Mouse (Mus musculus) frontal cortex, postnatal 10 days (tissue): ENCODE data around the gene Rimklb.
A peak's percentile ranks its signal among the peaks of the same experiment; 100 is the strongest.
"Not testable (repeated sequence)": the region's sequence is repeated elsewhere in the genome, so short reads cannot be mapped to it uniquely, and the experiment has no call there.

Source experiments
- DNase-seq, 2 experiments: peaks; one replicate each; pipeline ENCODE4 v3.0.0; 2022; ENCODE audit warnings: low spot score in 2 of 2, mixed read lengths in 1 of 2

Rimklb gene

DNA sequence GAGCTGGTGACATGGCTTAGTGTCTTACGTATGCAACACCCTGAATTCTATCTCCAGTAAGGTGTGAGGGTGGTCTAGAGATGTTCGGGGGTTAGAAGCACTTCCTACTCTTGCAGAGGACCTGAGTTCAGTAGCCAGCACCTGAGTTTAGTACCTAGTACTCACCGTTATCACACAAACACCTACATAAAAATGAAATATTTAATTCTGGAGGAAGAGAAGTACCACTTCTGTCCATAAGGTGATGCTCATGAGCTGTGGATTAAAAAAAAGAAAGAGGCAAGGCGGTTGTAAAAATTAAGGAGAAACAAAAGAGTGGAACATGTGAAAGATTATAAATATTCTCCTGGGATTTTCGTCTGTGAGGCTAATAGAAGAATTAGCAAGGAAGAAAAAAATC lies 2.1 kb downstream of the Rimklb start:
- no peak for DNase-seq

DNA sequence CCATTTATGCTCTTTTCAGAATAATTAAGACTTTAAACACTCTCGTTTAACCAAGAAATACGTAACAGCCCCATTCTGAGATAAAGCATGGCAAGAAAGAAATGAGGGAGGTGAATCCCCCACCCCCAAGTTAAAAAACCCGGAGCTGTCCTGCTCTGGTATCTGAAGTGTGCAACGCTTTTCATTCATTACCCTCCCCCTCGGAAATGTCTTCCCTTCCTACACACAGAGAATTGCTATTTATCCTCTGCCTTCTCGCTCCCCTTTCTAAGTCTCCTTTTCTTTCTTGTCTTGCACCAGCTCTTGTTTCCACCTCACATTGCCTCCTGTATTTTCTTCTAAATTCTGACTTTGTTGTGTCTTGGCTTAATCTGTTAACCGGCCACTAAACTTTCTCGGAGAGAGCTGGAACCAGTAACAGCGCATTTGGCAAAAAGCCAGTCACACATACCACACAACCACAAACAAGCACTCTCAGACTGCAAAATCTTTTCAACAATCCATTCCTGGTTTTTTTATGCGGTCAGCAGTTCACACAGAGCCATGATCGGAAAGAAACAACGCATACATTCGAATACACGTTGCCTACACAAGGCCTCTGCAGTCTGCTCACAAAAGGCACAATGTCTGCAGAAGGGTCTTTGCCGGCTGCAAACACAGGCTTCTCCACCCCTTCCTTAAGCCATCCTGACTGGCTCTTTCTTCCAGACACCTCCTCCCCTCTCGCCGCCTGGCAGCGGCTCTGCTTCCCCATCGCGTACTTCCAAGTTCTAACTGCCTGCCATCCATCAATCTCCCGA lies 3.3 kb downstream of the Rimklb start:
- DNase-seq = peak; percentile 22 to 30

- DNase-seq = no peak
Measured at GRCm38 (mm10) chr6:122493799-122494472, 4.6 kb downstream of the Rimklb start.

- DNase-seq = no peak
Measured at GRCm38 (mm10) chr6:122492479-122492878, 6.1 kb downstream of the Rimklb start.

- DNase-seq = peak; percentile 64 to 65
Measured at GRCm38 (mm10) chr6:122491557-122491956, 7.0 kb downstream of the Rimklb start.

DNA sequence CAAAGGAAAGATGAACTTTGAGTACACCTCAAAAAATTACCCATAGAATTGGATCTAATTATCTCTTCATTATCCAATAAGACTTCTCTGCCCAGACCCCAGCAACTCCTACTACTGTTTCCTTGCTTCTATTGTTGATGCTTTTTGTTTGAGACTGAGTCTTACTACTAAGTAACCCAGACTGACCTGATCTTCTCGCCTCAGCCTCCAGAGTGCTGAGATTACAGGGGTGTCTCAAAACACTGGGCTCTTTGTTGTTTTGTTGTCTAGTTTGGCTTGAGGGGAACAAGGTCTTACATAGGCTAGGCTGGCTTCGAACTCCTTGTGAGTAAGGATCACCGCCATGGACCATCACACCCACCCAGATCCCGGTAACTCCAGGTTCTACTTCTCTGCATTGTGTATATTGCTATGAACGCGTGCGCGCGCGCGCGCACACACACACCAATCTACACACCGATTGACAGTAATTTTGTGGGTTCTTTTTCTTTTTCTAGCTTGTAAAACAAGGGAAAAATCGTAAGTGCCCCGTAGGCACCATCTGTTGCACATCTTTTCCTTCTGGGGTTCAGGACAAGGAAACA lies 7.5 kb downstream of the Rimklb start:
- DNase-seq = no peak

GRCm38 (mm10) chr6:122486297-122487117 lies 12.1 kb downstream of the Rimklb start:
- DNase-seq = peak; percentile 57 to 73

DNA sequence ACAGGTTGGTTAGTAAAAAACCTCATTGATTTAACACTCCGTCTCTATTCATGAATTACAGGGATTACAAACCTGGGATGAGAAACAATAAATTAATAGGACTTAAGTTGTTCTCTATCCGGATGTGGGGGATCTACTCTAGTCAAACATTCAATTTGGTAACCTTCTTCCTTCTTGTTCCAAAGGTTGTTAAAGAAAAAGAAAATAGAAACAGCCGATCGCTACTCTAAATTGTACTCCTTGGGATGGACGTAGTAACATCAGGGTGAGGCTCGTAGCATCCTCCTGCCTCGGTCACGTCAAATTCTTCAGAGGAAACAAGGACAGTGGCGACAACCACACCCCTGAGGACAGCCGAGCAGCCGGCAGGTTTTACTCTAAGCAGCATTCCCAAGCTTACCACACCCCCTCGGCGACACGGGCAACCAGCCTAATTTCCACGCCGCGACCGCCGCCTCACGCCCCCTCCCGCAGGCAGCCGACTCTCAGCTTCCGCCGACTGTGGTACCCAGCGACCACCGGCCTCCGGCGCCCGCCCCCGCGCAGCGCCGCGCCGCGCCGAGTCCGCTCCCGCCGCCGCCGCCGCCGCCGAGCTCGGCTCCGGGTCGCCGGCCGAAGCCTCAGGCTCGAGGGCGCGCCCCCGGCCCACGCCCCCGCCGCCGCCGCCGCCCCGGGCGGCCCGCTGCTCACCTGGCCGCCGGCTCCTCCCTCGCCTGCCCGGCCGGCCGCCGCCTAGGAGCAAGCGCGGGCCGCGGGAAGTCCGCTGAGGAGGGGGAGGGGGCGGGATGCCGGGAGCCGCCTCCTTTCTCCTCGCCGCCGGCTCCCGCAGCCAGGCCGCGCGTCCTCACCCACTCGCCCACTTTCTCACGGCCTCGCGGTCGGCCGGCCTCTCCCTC lies 12.9 kb downstream of the Rimklb start:
- peak; percentile 53 to 57 for DNase-seq

GRCm38 (mm10) chr6:122478062-122478461 lies 20.5 kb downstream of the Rimklb start:
- DNase-seq = no peak

DNA sequence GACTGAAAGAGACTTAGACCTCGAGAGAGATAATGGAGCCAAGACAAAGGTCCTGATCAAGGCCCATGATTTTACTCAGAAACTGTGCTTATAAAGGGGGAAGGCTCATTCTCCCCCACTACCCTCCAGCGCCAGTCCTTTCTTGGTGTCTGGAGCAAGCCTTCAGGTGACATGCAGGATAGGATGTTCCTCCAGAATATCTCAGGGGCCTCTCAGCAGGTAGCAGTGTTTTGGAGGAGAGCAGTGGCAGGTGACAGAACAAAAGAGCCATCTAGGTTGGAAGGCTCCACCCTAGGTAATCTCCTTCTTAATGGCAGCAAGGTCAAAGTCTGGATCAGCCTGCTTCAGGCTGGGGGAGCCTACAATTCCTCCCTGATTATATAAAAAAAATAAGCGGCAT lies 27.1 kb downstream of the Rimklb start:
- not testable (repeated sequence) for DNase-seq

DNA sequence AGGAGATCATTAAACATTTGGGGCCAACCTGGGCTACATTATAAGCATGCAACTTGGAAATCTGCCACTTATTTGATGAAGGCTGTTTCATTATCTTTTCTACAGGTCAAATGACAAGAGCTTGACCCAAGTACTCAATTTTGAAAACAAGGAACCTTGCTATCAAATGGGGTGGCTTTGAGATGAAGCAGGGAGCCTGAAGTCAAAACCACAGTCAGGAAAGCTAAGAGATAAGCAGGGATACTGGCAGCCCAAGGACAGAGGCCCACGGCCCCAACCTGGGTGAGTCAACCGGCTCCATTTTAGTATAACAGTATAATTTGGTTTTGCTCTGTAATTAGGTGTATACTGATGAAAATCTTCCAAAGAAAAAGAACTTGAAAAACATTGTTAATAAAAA lies 28.3 kb downstream of the Rimklb start:
- DNase-seq = no peak

DNA sequence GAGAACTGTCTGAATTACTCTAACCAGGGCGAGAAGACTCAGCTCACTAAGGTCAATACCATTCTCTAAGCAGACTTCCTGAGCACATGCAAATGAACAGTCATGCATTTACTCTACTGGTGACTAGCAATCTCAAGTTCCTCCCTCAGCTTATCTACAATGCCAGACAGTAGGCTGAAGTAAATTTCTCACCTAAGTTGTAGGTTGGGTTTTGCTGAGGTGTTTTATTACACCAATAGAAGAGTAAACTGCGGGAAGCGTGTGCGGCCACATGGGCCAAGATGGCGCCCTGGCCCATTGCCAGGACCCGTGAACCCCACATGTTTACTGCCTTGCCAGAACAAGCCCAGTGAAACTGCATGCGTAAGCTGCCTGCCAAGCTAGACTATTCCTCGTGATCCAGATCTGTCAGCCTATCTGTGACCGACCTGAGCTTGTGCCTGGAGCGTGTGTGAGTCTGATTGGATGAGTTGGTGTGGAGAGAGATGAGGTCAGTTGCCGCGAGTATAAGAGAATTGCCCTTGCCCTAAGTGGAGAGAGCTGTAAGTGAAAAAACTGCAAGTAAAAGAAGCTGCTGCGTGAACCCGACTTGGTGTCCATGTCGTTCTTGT lies 29.4 kb downstream of the Rimklb start:
- DNase-seq = no peak

GRCm38 (mm10) chr6:122466092-122466713 lies 32.4 kb downstream of the Rimklb start:
- DNase-seq = no peak

GRCm38 (mm10) chr6:122458946-122459693 lies 39.4 kb downstream of the Rimklb start:
- DNase-seq = no peak

- DNase-seq = no peak
Measured at GRCm38 (mm10) chr6:122447848-122448247, 50.7 kb downstream of the Rimklb start.

- no peak for DNase-seq
Measured at GRCm38 (mm10) chr6:122445215-122445614, 53.3 kb downstream of the Rimklb start.

- no peak for DNase-seq
Measured at GRCm38 (mm10) chr6:122440632-122441226, 57.8 kb downstream of the Rimklb start.

GRCm38 (mm10) chr6:122439249-122439648 lies 59.3 kb downstream of the Rimklb start:
- no peak for DNase-seq

GRCm38 (mm10) chr6:122435270-122435669 lies 63.3 kb downstream of the Rimklb start:
- DNase-seq = no peak
